9 mouse cellular contexts compared by ENCODE assay signal in the genomic region with DNA sequence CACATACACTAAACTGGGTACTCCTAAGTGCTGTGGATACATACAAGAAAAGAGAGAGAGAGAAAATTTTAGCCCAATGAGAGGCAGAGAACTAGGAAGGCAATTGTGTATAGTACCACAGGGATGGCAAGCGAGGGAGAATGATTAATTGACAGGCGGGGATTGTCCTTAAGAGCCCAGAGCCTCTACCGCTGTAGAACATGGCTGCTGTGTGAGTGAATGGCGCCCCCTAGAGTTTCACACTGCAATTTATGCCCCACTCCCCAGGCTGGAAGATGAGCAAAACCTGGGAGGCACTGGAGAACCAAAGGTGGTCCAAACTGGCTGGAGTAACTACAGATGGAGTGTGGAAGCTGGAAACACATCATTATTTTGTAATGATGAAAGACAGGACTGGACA. TPM values are rescaled to one million over a fixed set of nuclear protein-coding genes. Genes with fewer than 3 reads are reported as not detected.
DNase-seq lines count a peak whose midpoint lies in the region; ATAC-seq and TF ChIP-seq lines count a peak whose summit lies in the region.
"Had no signal": no experiment of that assay in that cellular context is flagged by ENCODE, and none has a peak within 500 bp of the region (broad histone marks: within the 10 kb centered on the region; RNA-seq: fewer than 3 reads in every experiment).

No protein-coding gene starts in this region.

- intact Hi-C loops in left cerebral cortex, adult 2 months (cut with DNase I) = loop anchor here (2.0 kb wide), 1 partner anchor 59 kb away; no protein-coding TSS in a partner anchor
- intact Hi-C loops in left cerebral cortex, postnatal 36 days (cut with DNase I) = no loop called here

- TF ChIP-seq CTCF in left cerebral cortex, adult 2 months (IDR thresholded peaks at IDR 0.05) = peak; percentile 60

- H3K27ac ChIP-seq in left cerebral cortex, adult 2 months = no peak overlapping the region

- ATAC-seq in erythroblast, adult 5-6 weeks (replicated peaks; ENCODE audit: low FRiP score, poor library complexity, severe bottlenecking) = peak; percentile 79

- no peak overlapping the region for H3K4me3 ChIP-seq in left cerebral cortex, adult 2 months
- H3K4me3 ChIP-seq: megakaryocyte, embryonic 14.5 days had no signal

- DNase-seq in left cerebral cortex, adult 2 months (ENCODE audit: extremely low spot score in 1 of 2, low spot score in 2 of 2) = peak in 1 of 2 experiments; percentile 24
- DNase-seq in left cerebral cortex, postnatal 36 days (ENCODE audit: low spot score in 2 of 2) = no peak
- peak; percentile 54 for DNase-seq in T-cell, adult 2 months (ENCODE audit: low spot score)
- DNase-seq in kidney, adult 9 months = peak; percentile 79
- peak; percentile 66 for DNase-seq in lung, postnatal 25 days (ENCODE audit: low spot score)
- DNase-seq in spleen, postnatal 4 days (ENCODE audit: low spot score in 2 of 2) = peak; percentile 28 to 69
- DNase-seq in right cerebral cortex, adult 2 months (ENCODE audit: low spot score in 2 of 2) = no peak

RNA-seq across cellular contexts. Expression of a gene that starts 24.8 kb away (rescaled TPM):
- total RNA-seq in left cerebral cortex, adult 2 months (2021) = 100 to 1,000 TPM; 302 to 310 TPM
- 100 to 1,000 TPM; 312 to 340 TPM for total RNA-seq in left cerebral cortex, postnatal 36 days (2021)
- total RNA-seq in erythroblast, adult 5-6 weeks (2015; ENCODE audit: low replicate concordance) = 240 and 241 TPM in 2 replicates
- total RNA-seq in erythroblast, adult 5-6 weeks (2017; ENCODE audit: low replicate concordance) = 141 and 160 TPM in 2 replicates

RNA-seq across cellular contexts. Expression of a gene that starts 53.5 kb away (rescaled TPM):
- total RNA-seq in left cerebral cortex, adult 2 months (2021) = 10 to 100 TPM; 42.3 to 44.0 TPM
- total RNA-seq in left cerebral cortex, postnatal 36 days (2021) = 10 to 100 TPM; 48.7 to 50.8 TPM
- total RNA-seq in erythroblast, adult 5-6 weeks (2015; ENCODE audit: low replicate concordance) = 16.7 and 39.9 TPM in 2 replicates
- 4.3 and 19.9 TPM in 2 replicates for total RNA-seq in erythroblast, adult 5-6 weeks (2017; ENCODE audit: low replicate concordance)

RNA-seq across cellular contexts. Expression of a gene that starts 53.7 kb away (rescaled TPM):
- 10 to 100 TPM; 36.6 to 37.7 TPM for total RNA-seq in left cerebral cortex, adult 2 months (2021)
- 10 to 100 TPM; 37.2 to 37.7 TPM for total RNA-seq in left cerebral cortex, postnatal 36 days (2021)
- 9.2 and 22.2 TPM in 2 replicates for total RNA-seq in erythroblast, adult 5-6 weeks (2015; ENCODE audit: low replicate concordance)
- 17.7 and 23.5 TPM in 2 replicates for total RNA-seq in erythroblast, adult 5-6 weeks (2017; ENCODE audit: low replicate concordance)

Comparison
In these comparisons a context has a peak if more than half of its experiments do, and no peak if none do; other contexts are left out.
1. DNase-seq: peak in T-cell, adult 2 months (single experiment), kidney, adult 9 months (single experiment), lung, postnatal 25 days (single experiment) and spleen, postnatal 4 days (2 of 2); none in left cerebral cortex, postnatal 36 days (0 of 2) and right cerebral cortex, adult 2 months (0 of 2).